Mouse (Mus musculus): ENCODE measurements around the gene Sema3a. TPM values are rescaled to one million over a fixed set of nuclear protein-coding genes. Genes with fewer than 3 reads are reported as not detected.

Sema3a gene
- total RNA-seq, 2 experiments from 2014 or later, result 27.4 to 27.8 TPM

DNA sequence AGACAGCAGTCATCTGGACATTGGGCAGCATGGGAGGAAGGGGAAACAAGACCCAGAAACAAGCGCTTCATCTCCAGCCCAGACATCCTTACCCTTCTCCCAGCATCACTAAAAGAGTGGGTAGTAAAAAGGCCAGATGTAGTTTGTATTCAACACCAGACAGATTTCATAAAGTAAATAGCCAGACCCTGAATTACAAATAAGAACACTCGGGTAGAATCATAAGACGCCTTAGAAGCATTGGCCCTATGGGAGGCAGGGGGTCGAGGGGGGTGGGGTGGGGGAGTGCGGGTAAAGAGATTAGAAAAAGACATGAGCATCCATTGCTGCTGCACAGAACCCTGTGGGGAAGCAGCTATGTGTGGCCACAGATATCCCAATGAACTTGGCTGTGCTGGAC, 500.9 kb downstream of the Sema3a start:
- no peak for DNase-seq (ENCODE audit: low spot score in 2 of 2)
- intact Hi-C loops (cut with DNase I), result loop anchor here (5.0 kb wide), 1 partner anchor 219 kb away; no protein-coding TSS in a partner anchor

DNA sequence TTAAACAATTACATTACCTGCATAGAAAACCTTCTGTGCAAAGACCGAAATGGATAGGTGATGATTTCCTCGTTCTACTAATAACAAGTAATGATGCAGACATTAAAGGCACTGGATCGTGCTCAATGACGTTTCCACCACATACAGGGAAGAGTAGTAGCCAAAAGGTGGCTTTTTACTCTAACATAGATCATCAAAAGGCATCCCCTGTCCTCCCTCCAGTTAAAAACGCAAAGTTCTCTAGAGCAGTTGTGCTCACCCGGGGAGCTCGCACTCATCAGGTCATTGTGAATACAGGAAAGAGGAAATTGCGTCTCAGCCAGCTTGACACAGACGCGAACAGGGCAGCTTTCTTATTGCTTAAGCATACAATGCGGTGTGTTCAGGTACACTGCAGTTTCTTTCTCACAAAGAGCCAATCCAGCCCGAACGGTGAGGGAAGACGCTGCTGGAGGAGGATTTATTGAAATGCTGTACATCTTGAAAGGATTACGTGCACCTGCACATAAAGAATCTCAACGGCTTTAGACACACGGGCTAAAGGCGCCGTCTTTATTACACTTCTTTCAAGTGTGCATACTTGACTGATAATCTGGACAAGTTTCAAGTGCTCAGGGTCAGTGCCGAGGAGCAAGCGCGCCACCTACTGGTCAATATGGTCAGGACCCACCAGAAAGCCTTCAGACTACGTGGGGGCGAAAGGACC, 503.5 kb downstream of the Sema3a start:
- DNase-seq (ENCODE audit: low spot score in 2 of 2), result peak; percentile 76 to 87
- intact Hi-C loops (cut with DNase I), result loop anchor here (2.0 to 5.0 kb wide), 3 partner anchors 221 to 1066 kb away; no protein-coding TSS in a partner anchor

DNA sequence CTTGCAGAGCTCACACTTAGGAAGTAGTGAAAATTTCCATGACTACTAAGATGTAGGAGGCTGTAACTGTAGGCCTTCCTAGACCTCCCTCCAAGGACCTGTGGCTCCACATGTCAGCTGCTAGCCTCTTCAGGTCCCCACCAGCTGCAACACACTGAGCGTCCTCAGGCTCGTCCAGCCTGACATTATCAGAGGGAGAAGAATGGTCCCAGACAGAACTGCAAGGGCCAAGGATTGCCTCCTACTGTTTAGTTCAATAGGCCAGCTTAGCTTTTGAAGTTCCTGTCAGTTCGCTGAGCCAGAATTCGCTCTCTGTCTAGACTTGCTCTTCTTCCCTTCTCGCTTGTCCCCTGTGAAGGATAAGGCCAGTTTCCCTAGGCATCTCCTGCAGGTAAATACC, 504.7 kb downstream of the Sema3a start:
- intact Hi-C loops (cut with DNase I), result loop anchor here (2.0 to 5.0 kb wide), 4 partner anchors 223 to 1067 kb away; no protein-coding TSS in a partner anchor
- DNase-seq (ENCODE audit: low spot score in 2 of 2), result no peak

DNA sequence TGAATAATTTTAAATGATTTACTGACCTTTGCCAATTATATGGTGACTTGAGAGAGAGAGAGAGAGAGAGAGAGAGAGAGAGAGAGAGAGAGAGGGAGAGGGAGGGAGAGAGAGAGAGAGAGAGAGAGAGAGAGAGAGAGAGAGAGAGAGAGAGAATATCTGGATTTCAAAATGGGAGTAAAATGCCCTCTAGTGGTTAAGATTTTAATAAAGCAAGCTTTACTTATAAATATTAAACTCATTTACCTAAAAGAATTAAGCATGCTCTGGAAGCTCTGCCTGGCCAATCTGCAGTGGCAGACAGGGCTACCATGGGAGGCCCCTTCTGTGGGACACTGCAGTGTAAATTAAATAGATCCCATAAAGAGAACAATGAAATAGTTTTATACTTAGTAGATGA, 505.5 kb downstream of the Sema3a start:
- intact Hi-C loops (cut with DNase I), result loop anchor here (5.0 kb wide), 1 partner anchor 587 kb away; no protein-coding TSS in a partner anchor
- no peak for DNase-seq (ENCODE audit: low spot score in 2 of 2)

DNA sequence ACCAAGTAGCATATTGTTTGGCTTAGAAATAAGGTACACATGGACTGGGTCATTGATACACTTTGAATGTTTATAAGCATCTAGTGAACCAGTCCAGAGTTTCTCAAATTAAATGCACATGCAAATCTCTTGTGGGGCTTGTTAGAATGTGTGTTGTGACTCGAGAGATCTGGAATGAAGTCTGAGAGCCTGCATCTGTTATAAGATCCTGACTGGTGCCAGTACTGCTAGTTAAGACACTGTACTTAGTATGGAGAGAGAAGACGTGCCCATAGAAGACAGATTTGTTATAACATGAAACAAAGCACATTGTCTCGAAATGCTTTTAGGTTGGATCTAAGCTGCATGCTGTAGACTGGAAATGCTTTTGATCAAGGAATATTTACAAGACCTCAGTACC, 511.0 kb downstream of the Sema3a start:
- intact Hi-C loops (cut with DNase I), result no loop called here
- DNase-seq (ENCODE audit: low spot score in 2 of 2), result no peak

Data from left cerebral cortex, postnatal 14 days (tissue).